Mouse (Mus musculus) neural tube, embryonic 14.5 days (tissue): ENCODE measurements at regions not wholly inside any gene's neighbourhood (a gene's known extent, or its start where the extent isn't known, plus 50 kb on each side); places are given as distances from the start of the nearest gene placed in this dataset.

Experiments used
- ATAC-seq: fragments of 200-750 bp; cut with Nextera tagmentation; 2 replicates; pipeline ENCODE4 v1.8.0; 2017; ENCODE audit warnings: low read depth, mild to moderate bottlenecking, moderate TSS enrichment, moderate library complexity
- H3K27ac ChIP-seq: fragments of 300-500 bp; sonication (generic); 2 replicates; pipeline ENCODE4 v1.5.1; 2014; ENCODE audit warnings: low read depth, mild to moderate bottlenecking, control low read depth, low read length, moderate library complexity, mixed read lengths
- H3K27me3 ChIP-seq: fragments of 300-500 bp; sonication (generic); 2 replicates; pipeline ENCODE4 v1.6.1; 2014; ENCODE audit warnings: low read length; ENCODE audit not compliant: control insufficient read depth, insufficient read depth
- H3K36me3 ChIP-seq: fragments of 300-500 bp; sonication (generic); 2 replicates; pipeline ENCODE4 v1.6.1; 2014; ENCODE audit warnings: low read length, mixed read lengths; ENCODE audit not compliant: control insufficient read depth, insufficient read depth
- H3K4me1 ChIP-seq: fragments of 300-500 bp; sonication (generic); 2 replicates; pipeline ENCODE4 v1.6.1; 2014; ENCODE audit warnings: low read length; ENCODE audit not compliant: control insufficient read depth, insufficient read depth
- H3K4me2 ChIP-seq: fragments of 300-500 bp; sonication (generic); 2 replicates; pipeline ENCODE4 v1.6.1; 2014; ENCODE audit warnings: mild to moderate bottlenecking, low read depth, low read length, control low read depth
- H3K4me3 ChIP-seq: fragments of 300-500 bp; sonication (generic); 2 replicates; pipeline ENCODE4 v1.5.1; 2014; ENCODE audit warnings: low read depth, low read length, control low read depth, mixed read lengths
- H3K9ac ChIP-seq: fragments of 300-500 bp; sonication (generic); replicated peaks from 2 replicates; pipeline ENCODE4 v1.6.1; 2014; ENCODE audit warnings: low read depth, mild to moderate bottlenecking, control low read depth, low read length, mixed read lengths
- H3K9me3 ChIP-seq: fragments of 300-500 bp; sonication (generic); 2 replicates; pipeline ENCODE4 v1.6.1; 2016; ENCODE audit warnings: low read length; ENCODE audit not compliant: control insufficient read depth
- WGBS: fragments of 180-500 bp; shearing (Covaris S2); extraction: QIAGEN DNeasy Blood & Tissue Kit; methylation state at CpG from one replicate; pipeline ENCODE4 v1.1.7; 2014; 5-methylcytosine and 5-hydroxymethylcytosine counted together

DNA sequence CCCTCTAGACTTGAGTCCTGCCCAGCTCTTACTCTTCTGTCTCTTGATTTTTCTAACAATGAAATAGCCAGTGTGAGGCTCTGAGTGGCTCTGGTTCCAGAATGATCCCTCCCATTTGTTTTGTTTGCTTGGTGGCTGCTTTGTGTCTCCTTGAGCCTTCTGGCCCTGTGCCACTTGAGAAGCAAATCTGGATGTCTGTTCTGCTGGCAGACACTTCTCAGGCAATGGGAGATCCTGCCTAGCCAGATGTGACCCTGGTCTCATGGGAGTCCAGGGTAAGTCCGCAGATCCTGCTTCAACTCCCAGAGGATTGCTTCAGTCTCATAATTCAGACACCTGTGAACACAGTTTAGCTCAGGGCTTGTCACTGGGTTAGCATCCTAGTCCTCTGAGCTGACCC, 181.8 kb upstream of the Podxl start:
- Histone ChIP-seq H3K9ac (no peak overlapping the region), H3K36me3 (no peaks in the 10 kb centered on the region), H3K4me2 (no peak overlapping the region), H3K27me3 (no peaks in the 10 kb centered on the region), H3K27ac (no peak overlapping the region), H3K9me3 (no peaks in the 10 kb centered on the region), H3K4me1 (0 out of 2 replicates have a peak, but pooled peaks cover 3% of the 10 kb centered on the region), H3K4me3 (no peak overlapping the region)
- no peak; the same call in 1 of the 2 replicates for ATAC-seq
- WGBS: 22% methylated on average over 1 of the region's 1 CpGs

DNA sequence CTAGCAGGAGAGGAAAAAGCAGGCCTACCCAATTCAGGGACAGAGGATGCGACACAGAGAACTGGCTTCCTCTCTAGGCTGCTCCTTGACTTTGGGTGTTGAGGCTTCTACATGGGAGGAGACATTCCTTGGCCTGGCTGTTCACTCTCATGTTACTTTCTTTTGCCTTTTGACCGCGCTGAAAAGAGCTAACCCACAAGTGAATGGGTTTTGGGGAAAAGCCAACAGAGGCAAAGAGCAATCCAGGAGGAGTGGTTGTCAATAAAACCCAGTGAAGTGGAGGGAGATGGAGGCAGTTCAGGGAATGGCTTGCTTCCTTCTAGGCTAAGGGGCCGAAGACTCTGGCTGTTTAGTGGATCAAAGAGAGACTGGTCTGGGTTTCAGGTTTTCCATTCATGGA, 167.6 kb upstream of the Podxl start:
- Histone ChIP-seq H3K27ac (no peak overlapping the region), H3K36me3 (no peaks in the 10 kb centered on the region), H3K9me3 (no peaks in the 10 kb centered on the region), H3K4me3 (no peak overlapping the region), H3K27me3 (no peaks in the 10 kb centered on the region), H3K9ac (no peak overlapping the region), H3K4me2 (no peak overlapping the region), H3K4me1 (no peaks in the 10 kb centered on the region)
- no peak for ATAC-seq
- 21% methylated on average over 4 of the region's 4 CpGs for WGBS

DNA sequence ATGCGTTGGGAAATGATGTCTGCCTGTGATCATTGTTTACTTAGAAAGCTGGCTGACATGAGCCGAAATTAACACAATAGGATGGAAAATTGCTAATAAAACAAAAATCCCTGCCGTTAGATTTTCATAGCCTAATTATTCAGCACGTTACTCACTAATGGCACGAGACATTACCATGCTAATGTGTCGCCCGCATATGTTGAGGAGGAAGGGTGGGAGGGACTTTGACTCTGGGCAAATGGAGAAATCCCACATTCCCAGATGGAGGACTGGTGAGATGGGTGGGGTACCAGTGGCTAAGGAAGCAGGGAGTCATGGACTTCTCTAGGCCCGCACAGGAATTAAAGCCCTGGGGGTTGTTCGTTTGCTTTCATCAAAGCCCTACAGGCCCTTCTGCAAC, 155.8 kb upstream of the Podxl start:
- no peak overlapping the region for H3K9ac ChIP-seq
- H3K4me2 ChIP-seq: no peak overlapping the region
- H3K27ac ChIP-seq: peak overlapping the region; percentile 40; the same call in 1 of the 2 replicates
- no peaks in the 10 kb centered on the region for H3K9me3 ChIP-seq
- 0 out of 2 replicates have a peak, but pooled peaks cover 3% of the 10 kb centered on the region for H3K4me1 ChIP-seq
- ATAC-seq: peak; percentile 63; the same call in 1 of the 2 replicates
- 27% methylated on average over 9 of the region's 9 CpGs for WGBS
- H3K4me3 ChIP-seq: no peak overlapping the region
- no peaks in the 10 kb centered on the region for H3K27me3 ChIP-seq
- no peaks in the 10 kb centered on the region for H3K36me3 ChIP-seq

DNA sequence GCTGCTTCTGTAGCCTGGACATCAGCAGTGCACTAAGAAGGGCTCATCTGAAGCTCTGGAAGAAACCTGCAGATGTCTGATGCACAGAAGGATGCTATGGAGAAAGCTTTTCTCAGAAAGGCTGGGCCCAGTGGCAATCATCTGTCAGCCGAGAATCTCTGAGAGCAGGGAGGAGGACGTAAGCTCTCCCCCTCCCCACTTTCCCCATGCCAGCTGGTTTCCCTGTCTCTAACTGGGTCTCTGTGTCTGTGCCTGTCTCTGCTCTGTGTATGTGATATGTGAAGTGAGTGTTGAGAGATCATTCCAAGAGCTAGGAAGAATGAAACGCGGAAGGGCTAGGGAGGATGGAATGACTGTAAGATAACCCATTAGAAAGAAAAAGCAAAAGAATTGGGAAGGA, 155.1 kb upstream of the Podxl start:
- 0 out of 2 replicates have a peak, but pooled peaks have one; percentile 38 for ATAC-seq
- H3K27ac ChIP-seq: peak overlapping the region; percentile 40; the same call in 1 of the 2 replicates

DNA sequence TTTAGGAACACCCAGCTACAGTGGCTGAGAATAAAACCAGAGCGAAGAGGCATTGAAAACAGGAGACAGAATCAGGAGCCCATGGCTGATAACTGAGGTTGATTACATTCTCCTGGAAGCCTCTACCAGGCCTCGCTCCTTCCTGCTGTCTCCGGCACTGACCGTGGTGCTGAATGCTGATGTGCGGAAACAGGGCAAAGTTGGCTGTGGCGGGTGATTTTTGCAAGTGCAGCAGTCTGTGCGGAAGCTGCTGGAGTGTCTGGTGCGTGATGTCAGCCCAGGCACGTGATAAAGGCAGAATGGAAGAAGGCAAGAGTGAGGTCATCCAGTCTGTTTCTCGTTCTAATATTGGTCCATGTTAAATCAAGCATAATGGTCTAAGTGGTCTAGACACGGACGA, 153.8 kb upstream of the Podxl start:
- 22% methylated on average over 12 of the region's 12 CpGs for WGBS
- no peak overlapping the region for H3K9ac ChIP-seq
- ATAC-seq: peak; percentile 78

More for the DNA sequence above, 155.1 kb upstream of the Podxl start:
- H3K27me3 ChIP-seq: no peaks in the 10 kb centered on the region
- 0 out of 2 replicates have a peak, but pooled peaks cover 3% of the 10 kb centered on the region for H3K4me1 ChIP-seq
- H3K9me3 ChIP-seq: no peaks in the 10 kb centered on the region
- no peak overlapping the region for H3K4me2 ChIP-seq
- no peak overlapping the region for H3K9ac ChIP-seq
- no peak overlapping the region for H3K4me3 ChIP-seq
- H3K36me3 ChIP-seq: no peaks in the 10 kb centered on the region
- 50% methylated on average over 4 of the region's 4 CpGs for WGBS

DNA sequence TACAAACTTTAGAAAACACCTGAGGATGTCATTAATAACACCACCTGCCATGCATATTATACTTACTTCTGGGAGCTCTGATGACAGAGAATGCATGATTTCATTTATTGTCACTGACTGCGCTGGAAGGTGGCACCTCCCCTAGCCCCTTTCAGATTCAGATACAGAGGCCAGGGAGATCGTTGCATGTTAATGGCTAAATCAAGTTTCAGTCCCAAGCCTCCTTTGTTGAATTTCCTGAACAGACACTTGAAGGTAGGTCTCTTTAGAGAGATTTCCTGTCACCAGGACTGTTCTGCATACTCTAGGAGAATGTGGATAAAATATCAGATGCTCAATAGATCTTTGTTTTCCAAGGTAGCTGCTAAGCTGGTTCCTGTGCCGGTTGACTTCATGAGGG, 143.5 kb upstream of the Podxl start:
- 75% methylated on average over 3 of the region's 3 CpGs for WGBS
- Histone ChIP-seq H3K4me3 (no peak overlapping the region), H3K4me1 (no peaks in the 10 kb centered on the region), H3K9ac (no peak overlapping the region), H3K9me3 (no peaks in the 10 kb centered on the region), H3K4me2 (no peak overlapping the region), H3K27ac (no peak overlapping the region), H3K27me3 (no peaks in the 10 kb centered on the region), H3K36me3 (no peaks in the 10 kb centered on the region)
- no peak for ATAC-seq

More for the DNA sequence above, 153.8 kb upstream of the Podxl start:
- H3K4me2 ChIP-seq: no peak overlapping the region
- H3K27ac ChIP-seq: no peak overlapping the region
- no peaks in the 10 kb centered on the region for H3K9me3 ChIP-seq
- 0 out of 2 replicates have a peak, but pooled peaks cover 3% of the 10 kb centered on the region for H3K4me1 ChIP-seq
- no peaks in the 10 kb centered on the region for H3K36me3 ChIP-seq
- H3K4me3 ChIP-seq: no peak overlapping the region
- H3K27me3 ChIP-seq: no peaks in the 10 kb centered on the region

DNA sequence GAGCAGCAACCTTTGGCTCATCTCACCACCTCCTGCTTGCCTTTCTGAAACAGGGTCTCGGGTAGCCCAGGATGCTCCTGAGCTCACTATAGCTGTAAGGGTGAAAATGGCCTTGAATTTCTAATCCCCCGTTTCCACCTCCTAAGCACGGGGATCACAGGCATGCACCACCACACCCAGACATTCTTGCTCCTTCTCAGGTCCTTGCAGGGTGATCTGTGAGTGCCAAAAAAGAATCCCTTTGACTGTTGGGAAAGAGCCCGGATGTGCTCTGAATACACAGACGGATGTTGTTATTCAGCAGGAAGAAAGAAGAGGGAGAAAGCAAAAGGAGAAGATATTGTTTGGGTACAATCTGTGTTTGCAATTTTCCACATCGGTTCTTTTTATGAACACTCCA, 140.4 kb upstream of the Podxl start:
- Histone ChIP-seq H3K27ac (0 out of 2 replicates have a peak overlapping the region, but pooled peaks have one; percentile 48), H3K4me1 (no peaks in the 10 kb centered on the region), H3K9me3 (no peaks in the 10 kb centered on the region), H3K9ac (no peak overlapping the region), H3K36me3 (no peaks in the 10 kb centered on the region), H3K4me2 (no peak overlapping the region), H3K27me3 (no peaks in the 10 kb centered on the region), H3K4me3 (no peak overlapping the region)
- no peak for ATAC-seq
- WGBS: 63% methylated on average over 6 of the region's 6 CpGs

DNA sequence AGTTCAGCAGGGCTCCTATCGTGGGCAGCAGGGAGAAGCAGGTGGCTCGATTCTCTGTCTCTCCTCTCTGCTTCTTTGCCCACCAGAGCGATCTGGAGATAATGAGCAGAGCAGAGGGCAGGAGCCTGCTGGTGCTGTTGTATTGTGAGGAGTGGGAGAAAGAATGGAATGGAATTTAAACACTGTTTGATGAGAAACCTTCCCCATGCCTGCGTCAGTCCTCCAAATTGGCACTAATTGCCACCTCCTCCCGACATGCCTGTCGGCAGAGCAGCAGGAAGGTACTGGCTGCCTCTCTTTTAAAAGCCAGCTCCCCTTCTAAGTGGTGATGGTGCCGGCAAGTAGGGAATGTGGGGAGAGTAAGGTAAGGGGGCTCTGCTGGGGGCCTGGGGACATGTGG, 139.2 kb upstream of the Podxl start:
- no peaks in the 10 kb centered on the region for H3K27me3 ChIP-seq
- no peaks in the 10 kb centered on the region for H3K4me1 ChIP-seq
- no peaks in the 10 kb centered on the region for H3K36me3 ChIP-seq
- 25% methylated on average over 7 of the region's 7 CpGs for WGBS
- H3K27ac ChIP-seq: no peak overlapping the region
- H3K4me2 ChIP-seq: no peak overlapping the region
- no peak for ATAC-seq
- no peaks in the 10 kb centered on the region for H3K9me3 ChIP-seq
- no peak overlapping the region for H3K4me3 ChIP-seq
- H3K9ac ChIP-seq: no peak overlapping the region

DNA sequence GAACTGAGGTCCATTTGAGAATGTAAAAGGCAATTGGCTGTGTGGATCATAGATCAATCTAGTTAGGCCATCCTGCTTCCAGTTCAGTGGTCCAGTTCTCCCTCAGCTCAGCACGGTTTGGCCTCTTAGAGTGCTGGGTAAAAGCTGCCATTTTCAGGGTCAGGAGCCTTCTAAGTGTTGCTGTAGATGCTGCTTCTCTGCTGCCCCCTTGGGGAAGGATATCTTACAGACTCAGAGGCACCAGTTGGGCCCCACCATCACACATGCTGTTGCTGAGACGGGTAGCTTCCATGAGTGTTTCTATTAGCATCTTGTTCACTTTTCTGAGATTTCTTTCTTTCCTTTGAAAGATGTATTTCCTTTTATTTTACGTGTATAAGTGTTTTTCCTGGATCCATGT, 132.1 kb upstream of the Podxl start:
- Histone ChIP-seq H3K36me3 (no peaks in the 10 kb centered on the region), H3K4me2 (no peak overlapping the region), H3K9me3 (no peaks in the 10 kb centered on the region), H3K9ac (no peak overlapping the region), H3K27ac (no peak overlapping the region), H3K27me3 (no peaks in the 10 kb centered on the region), H3K4me1 (no peaks in the 10 kb centered on the region), H3K4me3 (no peak overlapping the region)
- ATAC-seq: no peak
- 70% methylated on average over 3 of the region's 3 CpGs for WGBS
